Mouse (Mus musculus) heart, postnatal 36 days (tissue): ENCODE data around the gene Cdkl5. TPM values are rescaled to one million over a fixed set of nuclear protein-coding genes. Genes with fewer than 3 reads are reported as not detected.

Experiments used
- DNase-seq, 2 experiments: peaks; one replicate each; pipeline ENCODE4 v3.0.0; 2021 to 2022
- intact Hi-C: fragments of 180-260 bp; cut with DNase I; formaldehyde crosslinking; loops from one replicate; pipeline ENCODE4 v1.15.1; 2025
- total RNA-seq, 2 experiments: library from RNA; stranded (reverse); gene quantifications; 2 replicates each; pipeline ENCODE4 v1.2.3; 2021

Gene Cdkl5
- 1 to 10 TPM; 5.0 to 5.9 TPM for total RNA-seq

DNA sequence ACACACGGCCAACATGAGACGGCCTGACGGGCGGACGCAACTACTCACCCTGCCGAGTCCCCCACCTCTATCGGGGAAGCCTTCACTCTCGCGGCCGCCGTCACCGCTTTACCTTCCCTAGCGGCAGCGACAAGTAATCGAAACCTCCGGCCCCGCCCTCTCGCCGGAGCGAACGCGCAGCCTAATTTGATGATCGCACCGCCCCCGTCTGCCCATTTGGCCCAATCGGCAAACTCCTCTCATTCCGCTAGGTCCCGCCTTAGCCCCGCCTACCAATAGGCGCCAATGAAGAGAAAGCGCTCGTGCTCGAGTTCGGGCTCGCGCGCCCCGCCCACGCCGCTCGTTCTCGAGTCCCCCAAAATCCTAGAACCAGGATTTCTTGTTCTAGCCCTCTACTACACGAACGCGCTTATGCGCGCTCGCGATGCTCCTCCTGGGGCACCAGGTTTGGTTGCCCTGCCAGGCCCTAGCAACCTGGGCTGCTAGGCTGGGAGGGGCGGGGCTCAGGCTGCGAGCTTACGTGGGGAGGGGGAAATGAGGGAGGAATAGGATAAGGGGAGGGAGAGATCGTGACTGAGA, at the start of gene Cdkl5:
TSS of gene Cdkl5 (minus strand) at position 162 of the 579 bp plus-strand sequence.
- intact Hi-C loops: loop anchor here (5.0 to 10.0 kb wide), 2 partner anchors 227 to 490 kb away; partner anchors contain the start of genes Phka2 and Rs1
- DNase-seq: peak; percentile 89 to 90

DNA sequence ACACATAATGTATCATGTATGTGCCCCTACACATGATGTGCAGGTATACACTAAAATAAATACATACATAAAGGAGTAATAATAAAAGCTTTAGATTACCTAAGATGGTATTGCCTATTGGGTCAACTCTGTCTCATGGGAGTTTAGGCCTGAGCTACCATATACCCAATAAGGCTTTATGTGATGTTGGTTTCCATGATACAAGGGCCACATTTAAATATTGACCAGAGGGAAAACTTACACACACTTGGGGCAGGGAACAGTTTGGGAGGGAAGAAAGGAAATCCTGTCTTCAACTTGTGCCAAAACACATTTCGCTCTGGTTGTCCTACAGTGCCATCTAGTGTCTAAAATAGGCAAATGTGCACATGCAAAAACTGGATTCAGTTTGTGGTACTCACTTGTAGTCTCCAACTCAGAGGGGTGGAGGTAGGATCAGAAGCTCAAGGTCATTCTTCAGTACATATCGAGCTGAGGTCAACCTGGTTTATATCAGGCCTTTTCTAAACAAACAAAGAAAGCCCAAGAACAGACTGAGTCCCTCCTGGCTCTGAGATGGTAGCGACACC, 38.8 kb upstream of the Cdkl5 start:
- peak; percentile 23 to 25 for DNase-seq
- intact Hi-C loops: loop anchor here (2.0 to 10.0 kb wide), 5 partner anchors 99 to 881 kb away; no protein-coding TSS in a partner anchor

DNA sequence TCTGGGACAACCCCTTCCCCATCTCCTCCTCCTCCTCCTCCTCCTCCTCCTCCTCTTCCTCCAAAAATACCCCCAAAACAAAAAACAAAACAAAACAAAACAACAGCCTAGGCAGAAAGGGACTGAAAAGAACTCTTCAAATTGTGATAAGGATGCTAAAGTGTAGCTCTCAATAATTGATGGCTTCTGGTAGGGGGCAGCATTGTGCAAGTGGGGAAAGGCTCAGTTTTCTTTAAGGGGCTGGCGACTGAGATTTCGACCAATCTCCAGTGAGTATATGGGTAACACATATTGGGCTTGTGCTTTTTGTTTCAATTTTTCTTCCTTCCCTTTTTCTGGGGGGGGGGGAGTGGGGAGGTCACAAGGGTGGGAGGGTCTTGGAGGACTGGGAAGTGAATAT, 37.9 kb upstream of the Cdkl5 start:
- intact Hi-C loops: loop anchor here (2.0 to 10.0 kb wide), 5 partner anchors 98 to 880 kb away; no protein-coding TSS in a partner anchor
- DNase-seq: no peak

DNA sequence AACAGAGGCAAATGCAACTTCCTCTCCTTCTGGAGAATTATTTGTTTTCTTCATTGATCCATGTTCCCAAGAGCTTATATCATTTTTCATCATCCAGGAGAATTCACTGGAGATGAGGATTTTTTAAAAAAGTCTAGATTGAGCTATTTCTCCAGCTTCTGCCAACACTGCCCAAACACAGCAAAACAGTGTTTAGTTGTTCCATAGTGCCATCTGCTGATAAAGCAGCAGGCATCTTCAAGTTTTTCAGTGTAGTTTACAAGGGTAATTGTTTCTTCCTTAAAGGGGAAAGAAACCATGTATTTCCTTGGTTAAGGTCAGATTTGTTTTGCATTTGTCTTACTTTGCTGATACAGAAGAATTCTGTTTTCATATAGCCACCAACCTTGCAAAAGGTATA, 35.7 kb upstream of the Cdkl5 start:
- intact Hi-C loops: loop anchor here (5.0 to 10.0 kb wide), 4 partner anchors 448 to 878 kb away; no protein-coding TSS in a partner anchor
- no peak for DNase-seq

DNA sequence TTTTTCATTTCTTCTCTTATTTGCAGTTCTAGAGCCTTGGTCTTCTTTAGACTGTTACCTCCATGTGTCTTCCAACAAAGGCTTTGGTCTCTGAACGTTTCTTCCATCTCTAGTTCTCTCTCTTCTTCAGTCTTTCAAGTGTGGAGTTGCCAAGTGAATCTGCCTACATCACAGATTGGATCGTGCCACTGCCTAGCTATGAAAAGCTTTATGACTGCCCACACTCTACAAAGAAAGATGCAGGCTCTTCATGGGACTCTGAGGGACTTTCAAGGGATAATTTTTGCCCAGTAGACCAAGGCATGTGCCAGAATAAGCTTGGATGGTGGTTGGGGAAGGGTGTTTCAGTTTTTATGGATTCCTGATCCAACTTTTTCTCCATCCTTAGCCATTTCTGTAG, 30.0 kb upstream of the Cdkl5 start:
- intact Hi-C loops: no loop called here
- no peak for DNase-seq

DNA sequence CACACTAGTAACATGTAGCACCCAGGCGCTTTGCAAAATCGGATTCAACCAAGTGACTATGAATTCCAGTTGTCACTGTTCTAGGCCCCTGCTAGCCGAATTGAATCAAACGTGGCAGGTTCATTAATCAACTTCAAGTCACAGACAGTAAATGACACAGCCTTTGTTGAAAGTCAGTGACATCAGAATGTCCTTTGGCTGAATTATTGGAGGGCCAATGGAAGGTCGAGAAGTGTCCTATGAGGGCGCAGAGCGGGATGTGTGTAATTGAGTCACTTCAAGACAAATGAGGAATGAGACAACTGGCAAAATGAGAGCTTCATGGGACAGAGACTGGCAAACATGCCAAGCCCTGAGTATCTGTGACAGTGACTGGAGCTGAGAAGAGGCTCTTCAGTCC, 27.0 kb upstream of the Cdkl5 start:
- intact Hi-C loops: no loop called here

DNA sequence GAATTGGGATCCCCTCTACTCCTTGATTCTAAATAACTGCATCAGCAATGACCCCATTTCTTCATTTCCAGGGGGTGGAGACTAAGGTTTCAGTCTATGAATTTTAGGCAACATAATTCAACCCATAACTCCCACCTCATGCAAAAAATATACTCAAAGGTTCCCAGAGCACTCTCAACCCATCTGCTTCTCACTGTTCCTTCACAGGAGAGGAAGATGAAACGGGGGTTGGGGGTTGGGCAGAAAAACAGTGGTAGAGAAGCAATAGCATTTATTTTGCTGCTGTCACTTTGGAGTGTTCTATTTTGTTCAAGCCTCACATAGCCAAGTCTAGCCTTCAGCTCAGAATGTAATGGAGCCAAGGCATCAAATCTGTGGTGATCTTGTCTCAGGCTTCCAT, 23.7 kb upstream of the Cdkl5 start:
- DNase-seq: no peak
- intact Hi-C loops: no loop called here

More for the DNA sequence above, 27.0 kb upstream of the Cdkl5 start:
- DNase-seq: no peak

DNA sequence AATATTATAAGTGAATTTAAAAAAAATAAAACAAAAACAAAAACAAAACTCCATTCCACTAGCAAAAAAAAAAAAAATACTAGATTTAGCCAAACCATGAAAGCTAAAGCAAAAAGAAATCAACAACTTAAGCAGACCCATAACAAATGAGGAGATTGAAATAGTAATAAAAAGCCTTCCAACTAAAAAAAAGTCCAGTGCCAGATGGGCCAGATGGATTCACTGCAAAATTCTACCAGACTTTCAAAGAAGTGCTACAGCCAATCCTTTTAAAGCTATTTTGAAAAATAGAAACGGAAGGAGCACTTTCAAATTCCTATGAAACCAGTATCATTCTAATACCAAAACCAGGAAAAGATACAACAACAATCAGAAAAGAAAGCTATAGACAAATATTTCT, 11.8 kb upstream of the Cdkl5 start:
- no peak for DNase-seq
- intact Hi-C loops: no loop called here

DNA sequence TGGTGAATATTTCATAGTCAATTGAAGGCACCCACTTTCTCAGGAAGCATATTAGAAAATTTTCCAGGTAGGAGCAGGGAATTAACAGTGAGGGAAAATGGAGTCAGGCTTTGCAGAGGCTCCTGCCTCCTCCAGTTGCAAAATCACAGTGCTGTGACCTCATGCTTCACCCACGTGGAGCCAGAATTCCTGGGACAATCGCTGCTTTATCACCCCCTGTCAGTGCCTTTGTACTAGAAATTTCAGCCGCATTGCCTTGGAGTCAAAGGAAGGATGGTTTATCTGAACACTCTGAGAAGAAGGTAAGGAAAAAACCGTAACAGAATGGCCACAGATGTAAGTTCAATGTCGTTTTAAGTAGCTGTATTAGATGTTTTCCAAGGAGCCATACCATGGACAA, 1.5 kb upstream of the Cdkl5 start:
- DNase-seq: no peak
- intact Hi-C loops: loop anchor here (5.0 to 10.0 kb wide), 2 partner anchors 229 to 491 kb away; partner anchors contain the start of genes Phka2 and Rs1

DNA sequence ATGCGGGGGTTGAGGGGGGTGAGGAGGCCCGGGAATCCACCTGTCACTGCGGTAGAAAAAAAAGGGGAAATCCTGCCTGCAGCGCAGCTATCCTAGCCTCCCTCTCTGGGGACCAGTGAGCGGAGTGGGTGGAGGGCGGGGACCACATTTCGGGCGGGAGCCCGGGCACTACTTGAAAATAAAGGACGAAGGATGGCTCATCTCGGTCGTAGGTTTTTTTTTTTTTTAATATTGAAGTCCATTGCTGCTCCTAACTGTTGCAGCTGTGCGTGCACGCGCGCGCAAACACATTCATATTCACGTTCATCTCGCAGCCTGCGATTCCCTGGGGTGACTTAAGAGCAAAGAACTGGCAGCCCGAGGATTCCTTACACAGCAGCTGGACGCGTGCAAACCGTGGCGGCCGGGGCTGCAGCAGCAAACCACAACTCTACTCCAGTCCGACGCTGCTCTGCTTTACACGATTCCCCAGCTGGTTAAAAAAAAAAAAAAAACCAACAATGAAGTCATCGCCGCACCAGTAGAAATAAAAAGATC, 695 bp upstream of the Cdkl5 start:
- intact Hi-C loops: loop anchor here (5.0 to 10.0 kb wide), 2 partner anchors 228 to 490 kb away; partner anchors contain the start of genes Phka2 and Rs1
- DNase-seq: peak in 1 of 2 experiments; percentile 26

DNA sequence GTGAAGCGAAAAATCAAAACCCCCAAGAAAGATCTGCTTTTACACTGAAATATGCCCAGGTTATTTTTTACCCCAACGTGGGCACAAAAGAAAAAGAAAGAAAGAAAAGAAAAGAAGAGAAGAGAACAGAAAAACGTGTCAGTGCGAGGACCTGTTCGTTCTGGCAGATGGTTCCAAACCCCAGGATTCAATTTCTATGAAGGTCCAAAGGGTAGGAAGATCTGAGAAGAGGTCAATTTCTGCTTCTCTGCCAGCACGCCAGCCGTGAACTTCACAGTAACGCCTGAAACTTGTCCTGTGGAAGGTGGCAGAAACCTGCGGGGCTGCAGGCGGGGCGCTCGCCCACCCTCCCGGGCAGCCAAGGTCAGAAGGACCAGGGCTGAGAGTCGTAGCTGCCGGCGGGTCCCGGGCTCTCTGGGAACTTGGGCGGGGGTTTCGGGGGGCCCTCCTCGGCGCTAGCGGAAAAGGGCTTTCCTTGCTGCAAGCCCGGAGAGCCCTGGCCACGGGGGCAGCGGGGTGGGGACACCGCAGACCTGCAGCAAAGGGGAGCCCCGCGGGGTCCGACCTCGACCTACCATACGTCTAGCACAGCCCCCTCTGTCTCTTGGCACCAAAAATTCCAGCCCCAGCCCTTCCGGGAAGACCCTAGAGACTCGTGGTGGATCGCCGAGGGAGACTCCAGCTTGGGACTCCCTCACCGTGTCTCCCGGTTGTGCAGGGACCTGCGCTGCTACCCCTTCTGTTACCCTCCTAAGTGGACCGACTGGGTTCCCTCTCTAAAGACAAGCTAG, 560 bp downstream of the Cdkl5 start:
- intact Hi-C loops: loop anchor here (10.0 kb wide), 1 partner anchor 489 kb away; the partner anchor contains the start of gene Phka2
- no peak for DNase-seq

DNA sequence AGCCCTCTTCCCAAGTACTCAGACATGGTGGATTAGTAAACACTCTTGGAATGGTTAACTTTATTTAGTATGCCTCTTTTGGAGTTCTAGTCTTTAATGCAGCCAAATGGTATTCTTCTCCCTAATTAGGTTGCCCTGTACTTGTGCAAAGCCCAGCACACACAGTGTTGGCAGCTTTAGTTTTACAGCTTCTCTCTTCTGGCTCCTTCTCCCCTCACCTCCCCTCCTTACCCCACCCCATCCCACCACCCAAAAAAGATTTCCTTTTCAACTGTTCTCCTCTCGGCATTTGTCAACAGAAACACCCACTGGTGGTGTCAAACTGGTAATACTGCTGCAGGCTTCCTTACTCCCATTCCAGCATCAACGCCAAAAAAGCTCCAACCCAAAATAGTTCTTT, 1.8 kb downstream of the Cdkl5 start:
- intact Hi-C loops: loop anchor here (10.0 kb wide), 1 partner anchor 488 kb away; the partner anchor contains the start of gene Phka2
- DNase-seq: no peak

DNA sequence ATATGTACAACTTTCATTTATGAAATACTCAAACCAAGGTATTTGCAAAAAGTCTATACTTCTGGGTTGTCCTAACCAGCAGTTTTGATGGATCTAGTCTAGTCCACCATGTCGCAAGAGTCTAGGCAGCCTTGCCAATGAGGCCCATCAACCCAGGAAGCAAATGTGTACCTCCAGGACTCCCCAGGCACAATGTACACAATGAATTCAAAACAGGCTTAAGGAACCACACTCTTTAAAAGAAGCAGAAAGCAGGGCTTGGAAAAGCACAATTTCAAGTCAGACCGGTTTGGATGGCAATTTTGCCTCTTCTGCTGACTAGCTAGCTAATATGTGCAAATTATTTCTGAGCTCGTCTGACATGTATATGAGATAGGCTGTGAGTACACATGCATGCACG, 4.2 kb downstream of the Cdkl5 start:
- no peak for DNase-seq
- intact Hi-C loops: loop anchor here (10.0 kb wide), 1 partner anchor 485 kb away; the partner anchor contains the start of gene Phka2

DNA sequence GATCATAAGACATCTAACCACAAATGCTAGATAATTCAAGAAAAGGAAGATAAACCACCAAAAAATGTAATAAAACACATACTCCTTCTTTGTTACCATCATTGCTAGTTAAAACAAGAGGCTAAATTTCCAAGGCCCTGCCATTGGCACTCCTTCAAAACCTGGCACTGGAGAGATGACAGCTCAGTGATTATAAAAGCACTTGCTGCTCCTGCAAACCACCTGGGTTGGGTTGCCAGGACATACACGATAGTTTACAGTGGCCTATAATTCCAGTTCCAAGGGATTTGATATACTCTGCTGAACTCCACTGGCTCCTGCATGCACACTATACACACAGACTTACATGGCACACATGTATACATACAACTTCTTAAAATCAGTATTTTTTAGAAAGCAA, 16.6 kb downstream of the Cdkl5 start:
- intact Hi-C loops: no loop called here
- no peak for DNase-seq

DNA sequence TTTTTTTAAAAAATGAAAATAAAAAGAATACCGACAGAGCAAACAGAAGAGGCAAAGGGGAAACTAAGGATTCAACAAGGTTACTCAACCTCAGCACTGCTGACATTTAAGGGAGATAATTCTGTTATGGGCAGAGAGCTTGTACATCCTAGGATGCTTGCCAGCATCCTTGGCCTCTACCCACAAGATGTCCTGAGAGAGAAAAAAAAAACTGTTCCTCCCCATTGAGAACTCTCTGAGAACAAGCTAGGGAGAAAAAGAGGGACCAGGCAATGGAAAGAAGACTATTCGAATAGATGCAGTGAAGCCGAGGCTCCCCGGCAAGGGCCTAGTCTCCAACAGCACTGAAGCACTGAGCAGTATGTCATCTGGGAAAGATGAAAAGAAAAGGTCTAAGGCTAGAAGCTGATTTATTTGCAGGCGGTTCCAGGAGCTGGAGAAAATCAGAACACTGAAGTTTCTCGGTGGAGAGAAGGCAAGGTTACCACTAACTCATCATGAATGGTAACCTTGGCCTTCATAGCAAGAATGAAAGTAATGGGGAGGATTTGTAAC, 22.4 kb downstream of the Cdkl5 start:
- DNase-seq: no peak
- intact Hi-C loops: no loop called here

DNA sequence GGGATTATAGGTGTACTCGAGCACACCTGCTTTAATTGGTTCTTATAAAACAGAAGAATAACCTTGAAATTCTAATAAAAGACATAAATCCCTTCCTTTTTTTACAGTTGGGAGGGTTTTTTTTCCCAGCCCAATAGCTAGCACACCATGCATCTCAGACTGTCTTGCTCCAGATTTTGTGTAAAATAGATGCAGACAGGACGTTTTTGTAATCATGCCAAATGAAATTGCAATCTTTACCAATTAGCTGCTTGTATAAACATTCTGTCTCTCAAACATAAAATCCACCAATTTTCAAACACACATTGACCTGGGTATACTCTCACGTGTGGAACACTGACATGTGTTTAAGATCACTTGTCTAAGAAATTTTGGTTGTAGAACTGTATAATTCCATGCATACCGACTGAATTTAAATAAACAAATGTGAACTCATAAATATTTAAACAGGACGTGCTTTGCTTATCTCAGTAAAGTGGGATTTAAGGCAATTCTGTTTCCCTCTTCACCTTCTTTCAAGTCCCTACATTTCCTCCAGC, 35.8 kb downstream of the Cdkl5 start:
- no peak for DNase-seq
- intact Hi-C loops: no loop called here

DNA sequence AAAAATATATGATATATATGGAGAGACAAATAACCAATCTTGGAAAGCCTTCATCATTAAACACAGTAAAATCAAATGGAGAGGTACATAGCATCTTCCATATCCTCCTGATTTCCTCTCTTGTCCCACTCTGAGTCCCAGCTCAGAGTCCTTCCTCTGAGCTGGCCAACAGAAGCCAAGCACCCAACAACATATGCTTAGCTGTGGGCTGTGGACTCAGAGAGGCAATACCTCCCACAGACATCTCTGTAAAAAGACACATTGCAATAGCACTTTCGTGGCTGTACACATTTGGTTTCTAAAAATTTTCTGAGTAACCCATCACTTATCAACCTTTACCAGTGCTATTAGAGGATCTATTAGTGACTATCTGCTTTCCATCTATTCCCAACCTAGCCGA, 44.9 kb downstream of the Cdkl5 start:
- intact Hi-C loops: no loop called here
- DNase-seq: no peak

DNA sequence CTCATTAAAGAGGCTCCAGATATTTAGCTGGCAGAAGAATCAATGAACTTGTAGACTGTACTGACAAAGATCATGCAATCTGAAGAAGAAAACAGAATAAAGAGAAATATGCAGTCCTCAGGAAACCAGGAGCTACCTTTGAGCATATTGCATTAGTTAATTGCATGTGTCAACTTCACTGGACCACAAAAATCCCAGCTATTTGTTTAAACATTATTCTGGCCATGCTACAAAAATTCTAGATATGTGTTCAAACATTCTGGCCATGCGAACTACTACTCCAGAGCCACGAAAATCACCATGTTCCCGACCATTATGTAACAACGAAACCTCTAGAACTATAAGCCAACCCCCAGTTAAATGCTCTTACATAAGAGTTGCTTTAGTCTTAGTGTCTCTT, 49.8 kb downstream of the Cdkl5 start:
- intact Hi-C loops: no loop called here
- no peak for DNase-seq

DNA sequence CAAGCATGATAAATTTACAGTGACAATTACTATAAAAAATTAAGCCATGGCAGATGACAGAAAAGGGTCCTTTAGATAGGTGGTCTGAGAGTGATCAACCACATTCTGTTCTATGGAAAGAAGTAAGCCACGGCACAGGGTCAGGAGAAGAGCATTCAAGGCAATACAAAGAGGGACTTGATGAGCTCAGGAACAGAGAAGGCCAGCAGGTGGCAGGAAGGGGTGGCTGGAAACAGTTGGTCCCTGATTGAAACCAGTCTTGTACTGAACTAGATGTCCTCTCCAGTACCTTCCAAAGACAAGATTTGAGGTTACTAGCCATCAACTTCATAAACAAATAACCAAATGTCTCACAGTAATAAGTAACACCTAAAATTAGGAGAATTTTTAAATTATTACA, 59.0 kb downstream of the Cdkl5 start:
- peak in 1 of 2 experiments; percentile 4 for DNase-seq
- intact Hi-C loops: loop anchor here (2.0 to 5.0 kb wide), 2 partner anchors 52 to 97 kb away; no protein-coding TSS in a partner anchor

DNA sequence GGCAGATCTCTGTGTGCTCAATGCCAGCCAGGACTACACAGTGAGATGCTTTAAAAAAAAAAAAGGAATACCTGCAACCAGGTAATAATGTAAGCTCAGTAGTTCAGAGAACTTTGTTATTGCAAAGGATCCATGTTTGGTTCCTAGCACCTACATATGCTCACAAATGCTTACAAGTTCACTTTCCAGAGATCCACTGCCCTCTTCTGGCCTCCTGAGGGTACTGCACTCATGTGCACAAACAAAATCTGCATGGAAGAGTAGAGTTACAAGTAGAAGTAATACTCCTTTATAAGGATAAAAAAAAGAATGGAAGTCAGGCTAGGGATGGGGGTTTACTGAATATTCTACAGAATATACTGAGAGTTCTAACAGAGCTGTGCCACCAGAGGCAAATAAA, 63.8 kb downstream of the Cdkl5 start:
- intact Hi-C loops: no loop called here
- no peak for DNase-seq
